Mouse (Mus musculus): ENCODE measurements around the gene Unc13d.

GRCm38 (mm10) chr11:116100385-116100784 is 22.6 kb upstream of the Unc13d start:
- TF ChIP-seq CTCF (IDR thresholded peaks at IDR 0.05; ENCODE audit: low read depth) (no peak), EP300 (IDR thresholded peaks at IDR 0.05; ENCODE audit: low read depth) (no peak)

All from liver, postnatal 0 days (tissue).